Mouse (Mus musculus) central nervous system, embryonic 18 days (tissue): ENCODE results near the gene Dok3. TPM values are rescaled to one million over a fixed set of nuclear protein-coding genes. Genes with fewer than 3 reads are reported as not detected.

Experiments used
- polyA plus RNA-seq: library from polyadenylated mRNA; depleted of rRNA; stranded (reverse); fragments of >200 nt; gene quantifications from 2 replicates; pipeline ENCODE4 v1.2.3, GENCODE M21; 2012; rRNA removed

Dok3 gene
- polyA plus RNA-seq, result 13.9 and 15.9 TPM in 2 replicates

DNA sequence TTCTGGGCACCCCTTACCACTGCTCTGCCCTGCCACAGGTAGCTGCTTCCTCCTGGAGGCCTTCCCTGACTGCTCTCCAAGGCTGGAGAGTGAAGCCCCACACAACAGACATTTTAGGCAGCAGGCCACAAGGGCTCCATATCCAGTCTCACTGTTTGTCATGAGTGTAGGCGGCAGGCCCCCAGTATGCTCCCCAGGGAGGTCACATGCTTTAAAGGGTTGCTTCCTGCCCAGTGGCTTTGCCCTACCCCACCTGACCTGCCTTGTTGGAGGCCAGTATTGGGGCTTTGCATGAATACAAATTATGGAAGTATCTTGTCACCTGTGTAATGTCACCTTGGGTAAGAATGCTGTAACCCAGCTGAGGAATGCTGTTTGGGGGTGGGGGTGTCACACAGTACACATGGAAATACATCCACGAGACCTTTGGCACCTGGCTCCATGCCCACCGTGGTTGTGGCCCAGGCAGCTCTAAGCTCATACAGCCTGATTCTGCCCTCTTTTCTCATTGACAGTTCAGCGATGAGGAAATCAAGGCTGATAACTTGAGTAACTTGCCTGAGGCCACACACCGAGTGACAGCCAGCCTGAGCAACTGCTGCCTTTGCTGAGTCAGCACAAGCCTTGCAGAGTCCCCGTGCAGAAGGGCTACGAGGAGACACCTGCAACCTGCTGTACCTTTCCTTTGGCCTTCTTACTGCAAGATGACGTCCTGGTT lies at the start of gene Dok3:
TSS of gene Dok3 (minus strand) at position 99 of the 718 bp plus-strand sequence.

GRCm38 (mm10) chr13:55573432-55573831 lies 44.3 kb upstream of the Dok3 start, which contains the start of gene Tmed9:
Gene Tmed9, plus strand, starts transcription at chr13:55573732.

DNA sequence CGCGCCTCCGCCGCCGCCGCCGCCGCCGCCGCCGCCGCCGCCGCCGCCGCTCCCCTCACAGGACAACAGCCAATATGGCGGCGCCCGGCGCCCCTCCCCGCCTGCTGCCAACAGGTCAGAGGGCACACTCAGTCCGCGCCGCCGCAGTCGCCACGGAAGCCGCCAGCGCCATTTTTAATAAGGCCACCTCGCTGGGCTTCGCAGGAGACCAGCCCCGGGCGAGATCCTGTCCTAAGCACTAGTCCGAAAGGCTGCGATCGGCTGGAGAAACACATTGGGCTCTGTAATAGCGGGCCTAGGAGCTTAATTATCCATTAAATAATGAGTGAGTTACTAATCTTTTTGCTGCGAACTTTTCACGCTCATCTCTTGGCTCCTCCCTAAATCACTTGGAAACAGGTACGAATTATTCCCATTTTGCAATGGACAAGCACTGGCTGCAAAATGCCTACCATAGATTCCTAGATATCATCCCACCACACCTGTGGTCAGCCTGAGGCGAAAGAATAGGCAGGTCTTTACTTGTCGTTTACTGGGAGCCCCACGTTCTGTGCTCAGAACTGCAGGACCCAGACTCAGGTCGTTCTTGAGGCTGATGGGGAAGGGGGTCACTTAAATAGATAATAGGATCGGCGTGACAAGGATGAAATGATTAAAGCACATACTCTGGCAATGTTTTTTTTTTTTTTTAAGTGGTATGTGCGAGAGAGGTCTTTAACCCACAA lies 42.1 kb upstream of the Dok3 start, which contains the start of gene Fam193b:
TSS of gene Fam193b (minus strand) at position 94 of the 725 bp plus-strand sequence.

DNA sequence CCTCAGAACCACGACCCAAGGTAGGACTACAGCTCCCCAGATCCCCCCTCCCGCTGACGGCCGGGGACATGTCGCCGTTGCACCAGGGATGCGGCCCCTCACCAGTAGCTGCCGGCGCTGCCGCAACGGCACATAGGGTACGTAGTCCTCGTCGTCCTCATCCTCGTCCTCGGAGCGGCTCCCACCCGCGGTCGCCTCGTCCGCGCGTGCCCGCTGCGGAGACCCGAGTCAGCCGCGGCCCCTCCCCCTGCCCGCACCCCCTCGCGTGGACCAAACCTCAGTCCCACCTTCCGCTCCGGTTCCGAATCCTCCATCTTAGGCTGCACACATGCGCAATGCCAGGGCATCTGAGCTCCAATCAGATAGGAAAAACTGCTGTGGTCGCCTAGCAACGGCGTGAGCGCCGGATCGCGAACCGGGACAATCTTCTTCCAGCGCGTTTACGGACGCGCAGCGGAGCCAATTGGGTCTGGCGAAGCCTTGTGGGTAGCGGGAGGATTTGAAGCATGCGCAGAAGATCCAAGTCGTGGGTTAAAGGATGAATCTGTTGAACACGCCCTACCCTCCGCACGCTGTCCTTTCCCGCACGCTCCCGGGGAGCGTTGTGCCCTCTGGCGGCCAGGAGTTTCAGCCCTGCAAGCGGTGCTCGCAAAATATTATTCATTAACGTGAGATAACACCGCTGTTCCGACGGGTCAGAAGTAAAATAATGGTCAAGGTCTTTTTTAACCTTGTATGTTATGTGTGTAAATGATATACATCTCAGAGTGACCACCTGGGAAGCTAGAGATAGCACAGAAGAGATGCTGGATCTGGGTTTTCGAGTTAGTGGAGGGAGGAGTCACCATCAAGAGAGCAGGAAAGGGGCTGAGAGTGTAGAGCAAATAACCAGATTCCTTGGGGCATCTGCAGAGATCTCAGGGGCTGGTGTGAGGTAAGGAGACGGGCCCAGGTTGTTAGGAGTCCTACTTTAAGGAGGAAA lies 7.4 kb upstream of the Dok3 start, which contains the start of gene Ddx41:
TSS of gene Ddx41 (minus strand) at position 465 of the 982 bp plus-strand sequence.

GRCm38 (mm10) chr13:55513111-55513748 lies 15.9 kb downstream of the Dok3 start, which contains the start of gene Pdlim7:
Gene Pdlim7, minus strand, starts transcription at chr13:55513676.

GRCm38 (mm10) chr13:55487578-55488498 lies 41.3 kb downstream of the Dok3 start, which contains the start of gene Dbn1:
Gene Dbn1, minus strand, starts transcription at chr13:55488111.

Other genes with a start within 250 kb of the Dok3 start
- 238 and 239 TPM in 2 replicates for gene Prelid1, start 208.8 kb downstream of the Dok3 start, polyA plus RNA-seq
- 146 and 152 TPM in 2 replicates for gene Rab24, start 207.3 kb downstream of the Dok3 start, polyA plus RNA-seq
- gene Mxd3, start 199.5 kb downstream of the Dok3 start, polyA plus RNA-seq, result 15.4 and 18.9 TPM in 2 replicates
- 47.5 and 48.6 TPM in 2 replicates for gene Lman2, start 166.5 kb downstream of the Dok3 start, polyA plus RNA-seq
- 2.0 and 2.5 TPM in 2 replicates for gene Rgs14, start 159.6 kb downstream of the Dok3 start, polyA plus RNA-seq
- gene Slc34a1, start 131.1 kb downstream of the Dok3 start, polyA plus RNA-seq, result 0.13 TPM in 1 of 2 replicates, not detected in the other
- gene Pfn3, start 114.1 kb downstream of the Dok3 start, polyA plus RNA-seq, result 1.2 and 1.4 TPM in 2 replicates
- gene F12, start 102.5 kb downstream of the Dok3 start, polyA plus RNA-seq, result 0.14 and 0.16 TPM in 2 replicates
- 75.3 and 78.3 TPM in 2 replicates for gene Grk6, start 84.2 kb downstream of the Dok3 start, polyA plus RNA-seq
- gene Prr7, start 65.0 kb downstream of the Dok3 start, polyA plus RNA-seq, result 67.4 and 83.4 TPM in 2 replicates
- gene Dbn1, start 41.2 kb downstream of the Dok3 start, polyA plus RNA-seq, result 586 and 690 TPM in 2 replicates
- 105 and 118 TPM in 2 replicates for gene Pdlim7, start 15.6 kb downstream of the Dok3 start, polyA plus RNA-seq
- gene Ddx41, start 7.4 kb upstream of the Dok3 start, polyA plus RNA-seq, result 90.3 and 94.8 TPM in 2 replicates
- gene Fam193b, start 41.8 kb upstream of the Dok3 start, polyA plus RNA-seq, result 137 and 144 TPM in 2 replicates
- 133 and 139 TPM in 2 replicates for gene Tmed9, start 44.4 kb upstream of the Dok3 start, polyA plus RNA-seq
- gene B4galt7, start 70.6 kb upstream of the Dok3 start, polyA plus RNA-seq, result 48.9 and 49.4 TPM in 2 replicates
- gene Caml, start 93.7 kb upstream of the Dok3 start, polyA plus RNA-seq, result 89.9 and 91.4 TPM in 2 replicates
- gene Ddx46, start 105.7 kb upstream of the Dok3 start, polyA plus RNA-seq, result 50.6 and 54.7 TPM in 2 replicates
- gene B230219D22Rik, start 163.8 kb upstream of the Dok3 start, polyA plus RNA-seq, result 96.6 and 98.4 TPM in 2 replicates
- 76.5 and 82.5 TPM in 2 replicates for gene Txndc15, start 185.4 kb upstream of the Dok3 start, polyA plus RNA-seq
- 24.4 and 27.6 TPM in 2 replicates for gene Pcbd2, start 198.1 kb upstream of the Dok3 start, polyA plus RNA-seq